Mouse (Mus musculus) erythroblast, embryonic 14.5 days (primary cell): ENCODE results near the gene Sema3d.

ENCODE experiments used
- GATA1 ChIP-seq: IDR thresholded peaks from 2 replicates; pipeline ENCODE4 v1.6.1; 2012; ENCODE audit warnings: low read length, inconsistent platforms, mixed read lengths
- TAL1 ChIP-seq: IDR thresholded peaks from 3 replicates; pipeline ENCODE4 v1.6.1; 2012; ENCODE audit warnings: low read length, inconsistent platforms, mixed read lengths

- TF ChIP-seq TAL1, result no peak
- no peak for TF ChIP-seq GATA1
Measured at GRCm38 (mm10) chr5:12454946-12455345, 71.8 kb downstream of the Sema3d start.
